Mouse (Mus musculus): ENCODE measurements at regions not wholly inside any gene's neighbourhood (a gene's known extent, or its start where the extent isn't known, plus 50 kb on each side); places are given as distances from the start of the nearest gene placed in this dataset.

GRCm38 (mm10) chr13:29136231-29136630 is 182.7 kb upstream of the Sox4 start:
- DNase-seq = no peak

GRCm38 (mm10) chr13:29127499-29127898 is 174.0 kb upstream of the Sox4 start:
- DNase-seq = no peak

DNA sequence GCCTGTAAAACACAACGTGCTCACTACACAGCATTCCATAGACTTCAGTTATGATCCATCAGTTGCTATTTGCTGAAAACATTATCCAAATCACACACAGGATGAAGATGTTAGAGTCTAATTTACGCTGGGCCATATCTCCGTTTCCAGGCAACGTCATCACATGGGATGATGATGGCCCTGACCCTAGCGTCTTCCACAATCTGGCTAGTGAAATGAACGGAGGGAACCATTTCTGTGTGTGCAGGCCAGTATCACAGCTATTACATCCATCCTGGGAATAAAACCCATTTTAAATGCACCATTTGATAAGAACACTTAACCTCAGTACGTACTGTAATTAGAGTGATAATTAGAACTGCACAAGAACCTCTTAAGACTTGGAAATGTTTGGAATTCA is 170.0 kb upstream of the Sox4 start:
- DNase-seq = no peak

- DNase-seq = no peak
Measured at GRCm38 (mm10) chr13:29121121-29121520, 167.6 kb upstream of the Sox4 start.

DNA sequence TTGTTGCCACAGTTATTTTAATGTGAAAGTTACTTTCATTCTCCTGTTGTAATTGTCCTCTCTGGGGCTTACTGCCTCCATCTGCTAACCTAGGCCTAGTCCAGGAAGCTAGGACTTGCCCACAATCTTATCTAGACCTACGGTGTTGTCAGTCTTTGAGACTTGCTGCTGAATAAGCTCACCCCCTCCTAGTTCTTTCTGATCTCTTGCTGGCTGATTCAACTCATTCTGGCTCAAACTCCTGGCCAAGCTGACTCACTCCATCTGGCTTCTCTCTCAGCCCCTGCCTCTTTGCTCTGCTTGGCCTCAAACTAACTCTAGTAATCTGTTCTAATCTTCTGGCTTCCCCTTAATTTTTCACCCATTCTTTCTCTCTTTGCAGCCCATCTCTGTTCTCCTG is 165.8 kb upstream of the Sox4 start:
- no peak for DNase-seq

DNA sequence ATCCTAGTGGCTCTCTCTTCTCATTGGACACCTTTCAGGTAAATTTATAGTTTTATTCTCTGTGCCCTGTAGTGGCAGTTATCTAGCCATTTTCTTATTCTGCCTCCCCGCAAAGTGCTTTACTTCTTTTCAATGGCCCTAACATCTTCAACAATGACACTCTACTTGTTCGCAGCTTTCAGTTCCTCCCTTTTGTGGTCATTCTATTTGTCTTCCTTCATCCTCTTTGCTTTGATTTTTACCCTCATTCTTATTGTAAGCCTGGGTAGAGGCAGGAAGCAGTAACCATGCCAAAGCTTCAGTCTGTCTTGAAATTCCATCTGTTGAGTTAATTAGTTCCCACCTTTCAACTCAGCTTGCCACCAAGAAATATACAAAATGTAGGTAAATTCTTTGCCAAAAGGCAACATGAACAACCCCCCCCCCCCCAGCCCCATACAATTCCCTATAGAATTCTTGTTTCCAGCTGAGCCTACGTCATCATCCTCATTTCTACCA is 161.5 kb upstream of the Sox4 start:
- no peak for DNase-seq

- DNase-seq = no peak
Measured at GRCm38 (mm10) chr13:29110127-29110526, 156.6 kb upstream of the Sox4 start.

GRCm38 (mm10) chr13:29109064-29109856 is 155.7 kb upstream of the Sox4 start:
- no peak for DNase-seq

DNA sequence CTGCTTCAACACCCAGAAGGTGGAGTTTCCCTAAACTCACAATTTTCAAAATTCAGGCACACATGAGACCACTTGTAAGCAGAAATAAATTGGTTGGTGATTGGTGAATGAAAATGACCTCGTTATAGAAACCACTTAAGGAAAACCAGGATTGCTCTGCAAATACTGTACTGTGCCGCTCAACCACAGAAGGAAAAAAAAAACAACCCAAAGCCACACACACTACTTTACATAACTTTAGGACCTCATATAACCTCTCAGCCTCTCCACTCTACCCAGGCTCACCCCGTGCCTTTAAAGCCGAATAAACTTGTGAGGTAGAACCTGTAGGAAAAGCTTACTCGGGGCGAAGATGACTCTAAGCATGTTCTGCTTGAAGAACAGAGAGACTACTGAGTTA is 154.7 kb upstream of the Sox4 start:
- no peak for DNase-seq

DNA sequence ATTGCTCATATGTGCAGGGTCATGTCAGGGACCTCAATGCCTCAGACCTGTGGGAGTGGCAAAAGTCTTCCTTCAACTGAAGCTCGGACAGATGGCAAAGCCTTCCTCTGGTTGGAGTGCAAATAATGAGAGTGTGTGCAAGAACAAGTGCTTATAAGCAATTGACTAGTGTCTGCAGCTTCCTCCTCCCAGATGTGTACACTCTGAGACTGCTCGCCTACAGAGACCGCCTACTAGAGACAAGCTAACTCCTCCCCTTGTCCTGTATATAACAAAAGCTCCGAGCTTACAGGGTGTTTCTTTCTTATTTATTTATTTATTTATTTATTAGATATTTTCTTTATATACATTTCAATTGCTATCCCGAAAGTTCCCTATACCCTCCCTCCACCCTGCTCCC is 138.7 kb upstream of the Sox4 start:
- no peak for DNase-seq

DNA sequence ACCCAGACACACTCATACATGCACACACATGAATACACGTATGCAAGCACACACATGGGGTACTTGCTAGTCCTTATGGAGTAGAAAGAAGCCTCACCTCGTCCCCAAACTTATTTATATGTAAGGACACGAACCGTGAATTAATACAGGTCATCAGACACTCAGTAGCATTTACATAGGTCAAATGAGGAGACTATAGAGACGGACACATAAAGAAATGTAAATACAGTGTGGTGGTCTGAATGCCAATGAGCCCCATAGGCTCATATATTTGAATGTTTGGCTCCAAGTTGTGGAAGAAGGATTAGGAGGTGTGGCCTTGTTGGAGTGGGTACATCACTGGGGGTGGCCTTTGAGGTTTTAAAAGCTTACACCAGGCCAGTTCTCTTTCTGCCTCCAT is 133.3 kb upstream of the Sox4 start:
- no peak for DNase-seq

DNA sequence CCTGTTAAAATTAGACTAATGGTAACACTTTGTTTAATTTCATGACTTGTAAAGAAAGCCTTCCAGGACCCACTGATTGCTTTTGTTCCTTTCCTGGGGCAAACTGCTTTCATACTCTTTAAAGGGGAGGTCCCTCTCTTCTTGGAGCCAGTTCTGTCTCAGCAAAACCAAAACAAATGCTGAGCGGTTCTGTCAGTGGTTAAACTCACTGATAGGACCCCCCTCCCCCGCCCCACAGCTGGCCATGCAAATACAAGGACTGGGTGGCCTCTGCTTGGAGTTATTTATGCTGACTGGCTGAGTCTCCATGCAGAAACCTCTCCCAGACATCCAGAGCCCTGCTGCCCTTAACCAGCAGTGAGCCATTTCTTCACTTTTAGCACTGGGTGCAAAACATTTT is 127.6 kb upstream of the Sox4 start:
- DNase-seq = no peak

DNA sequence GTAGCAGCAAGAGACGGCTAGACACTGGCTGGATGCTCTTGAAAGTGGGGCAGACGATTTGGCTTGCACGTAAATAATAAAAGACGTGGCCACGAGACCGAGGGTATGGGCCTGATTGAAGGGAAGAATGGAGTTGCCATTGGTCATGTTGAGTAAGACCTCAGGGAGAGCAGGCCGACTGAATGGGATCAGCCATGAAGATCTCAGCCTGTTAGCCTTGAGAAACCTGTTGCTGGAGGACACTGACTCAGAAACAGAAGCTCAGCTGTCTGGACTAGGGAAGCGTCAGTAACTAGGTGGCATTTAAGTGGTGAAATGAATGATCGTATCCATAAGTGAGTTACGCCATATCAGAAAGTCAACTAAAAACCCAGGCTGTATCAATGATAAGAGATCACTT is 126.3 kb upstream of the Sox4 start:
- no peak for DNase-seq

GRCm38 (mm10) chr13:29073630-29074029 is 120.1 kb upstream of the Sox4 start:
- DNase-seq = no peak

- DNase-seq = no peak
Measured at GRCm38 (mm10) chr13:29063924-29064323, 110.4 kb upstream of the Sox4 start.

- no peak for DNase-seq
Measured at GRCm38 (mm10) chr13:29058685-29059084, 105.2 kb upstream of the Sox4 start.

DNA sequence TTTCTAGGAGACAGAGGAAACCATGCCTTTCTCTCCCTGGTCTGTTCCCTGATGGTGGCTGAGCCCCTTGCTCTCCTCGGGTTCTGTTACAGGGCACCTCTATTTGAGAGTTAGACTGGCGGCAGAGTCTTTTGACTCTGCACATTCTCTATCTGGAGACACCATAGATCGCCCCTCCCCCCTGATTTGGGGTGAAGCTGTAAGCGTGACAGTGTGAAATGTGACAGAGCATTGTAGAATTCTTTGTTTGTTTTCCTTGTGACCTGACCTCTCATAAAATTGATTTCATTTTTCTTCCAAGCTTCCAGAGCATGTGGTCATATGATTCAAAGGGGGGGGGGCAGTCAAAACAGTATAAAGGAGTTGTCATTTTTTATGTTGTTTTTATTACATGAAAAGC is 96.2 kb upstream of the Sox4 start:
- DNase-seq = no peak

GRCm38 (mm10) chr13:29048990-29049576 is 95.6 kb upstream of the Sox4 start:
- DNase-seq = no peak

- DNase-seq = no peak
Measured at GRCm38 (mm10) chr13:29044655-29045054, 91.1 kb upstream of the Sox4 start.

GRCm38 (mm10) chr13:29040331-29040730 is 86.8 kb upstream of the Sox4 start:
- DNase-seq = no peak

DNA sequence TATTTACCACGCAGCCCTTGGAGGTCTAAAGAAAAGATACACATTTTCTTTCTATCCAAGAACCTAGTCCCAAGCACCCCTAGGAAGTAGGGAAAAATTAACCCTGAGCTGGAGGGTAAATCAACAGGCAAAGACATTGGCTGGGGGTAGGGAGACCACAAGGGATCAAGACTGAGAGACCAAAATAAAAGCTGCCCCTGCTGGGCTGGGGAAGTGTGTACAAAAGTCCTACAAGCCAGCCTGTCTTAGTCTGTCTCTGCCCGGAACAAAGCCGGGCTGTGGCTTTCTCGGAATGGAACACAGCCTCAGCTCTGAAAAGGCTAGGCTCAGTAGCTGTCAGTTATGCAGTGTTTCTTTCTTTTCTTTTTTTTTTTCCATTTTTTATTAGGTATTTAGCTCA is 81.4 kb upstream of the Sox4 start:
- no peak for DNase-seq

- peak; percentile 16 to 50 for DNase-seq
Measured at GRCm38 (mm10) chr13:29034444-29034843, 80.9 kb upstream of the Sox4 start.

DNA sequence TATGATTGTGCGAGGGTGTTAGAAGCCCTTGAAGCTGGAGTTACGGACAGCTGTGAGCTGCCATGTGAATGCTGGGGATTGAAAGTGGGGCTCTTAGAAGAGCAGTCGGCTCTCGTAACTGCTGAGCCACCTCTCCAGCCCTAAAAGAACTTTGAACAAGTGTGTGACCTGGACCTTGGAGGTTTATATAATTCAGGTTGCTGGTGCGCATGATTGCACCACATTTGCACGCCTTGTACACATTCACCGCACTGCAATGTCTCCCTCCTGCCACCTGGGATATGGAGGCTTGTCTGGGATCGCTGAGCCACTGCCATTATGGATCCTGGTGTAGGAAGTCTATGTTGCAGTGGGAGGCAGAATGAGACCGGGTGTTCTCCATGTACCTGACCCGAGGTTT is 73.6 kb upstream of the Sox4 start:
- no peak for DNase-seq

DNA sequence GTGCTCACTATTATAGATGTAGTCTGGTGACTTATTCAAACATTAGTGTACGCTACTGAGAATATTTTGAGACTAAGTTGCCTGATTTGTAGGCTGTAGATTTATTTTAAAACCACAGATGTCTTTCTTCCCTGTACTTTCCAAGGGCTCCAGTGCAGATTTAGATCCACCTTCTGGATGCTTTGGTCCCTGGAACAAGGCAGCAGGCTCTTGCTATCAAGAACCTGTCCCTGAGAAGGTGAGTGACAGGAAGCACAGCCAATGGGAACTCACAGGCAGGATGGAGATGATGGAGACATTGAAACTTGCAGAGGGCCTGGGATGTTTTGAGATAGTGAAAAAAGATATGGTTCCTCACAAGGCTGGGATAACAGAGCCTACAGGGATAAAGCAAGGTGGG is 70.0 kb upstream of the Sox4 start:
- DNase-seq = no peak

DNA sequence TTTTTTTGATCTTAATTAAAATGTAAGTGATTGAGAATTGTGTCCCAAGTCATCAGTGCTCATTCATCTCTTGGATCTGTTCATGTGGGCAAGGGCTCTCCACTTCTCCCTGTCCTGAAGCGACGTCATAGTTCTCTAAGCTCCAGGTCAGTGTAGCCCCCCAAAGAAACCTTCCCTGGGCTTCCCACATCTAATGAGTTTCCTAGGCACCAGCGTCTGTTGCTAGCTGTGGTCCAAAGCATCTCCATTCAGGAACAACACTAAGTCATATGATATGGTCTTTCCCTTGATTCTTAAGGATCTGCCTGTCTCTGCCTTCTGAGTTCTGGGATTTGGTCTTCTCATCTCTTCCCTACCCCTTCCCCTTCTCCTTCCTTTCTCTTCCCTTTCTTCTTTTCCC is 66.3 kb upstream of the Sox4 start:
- no peak for DNase-seq
